Mouse (Mus musculus): Measurements from ENCODE around the gene Sppl2a. TPM values are rescaled to one million over a fixed set of nuclear protein-coding genes. Genes with fewer than 3 reads are reported as not detected.

The Sppl2a gene
- 60.0 TPM for polyA plus RNA-seq (2017; shearing (Covaris generic))

GRCm38 (mm10) chr2:126932897-126933641 is at the start of gene Sppl2a:
Gene Sppl2a, minus strand, starts transcription at chr2:126933235.

GRCm38 (mm10) chr2:126875871-126876796 is 56.9 kb downstream of the Sppl2a start, which contains the start of gene Trpm7:
Gene Trpm7, minus strand, starts transcription at chr2:126876230.

Other genes with a start within 250 kb of the Sppl2a start
- gene Usp8, start 225.9 kb downstream of the Sppl2a start, polyA plus RNA-seq (2017; shearing (Covaris generic)), result 49.9 TPM
- 2.2 TPM for gene Usp50, start 149.8 kb downstream of the Sppl2a start, polyA plus RNA-seq (2017; shearing (Covaris generic))
- gene Trpm7, start 57.0 kb downstream of the Sppl2a start, polyA plus RNA-seq (2017; shearing (Covaris generic)), result 71.5 TPM
- 18.0 TPM for gene Ap4e1, start 75.5 kb upstream of the Sppl2a start, polyA plus RNA-seq (2017; shearing (Covaris generic))
- 68.6 TPM for gene Blvra, start 137.4 kb upstream of the Sppl2a start, polyA plus RNA-seq (2017; shearing (Covaris generic))
- 5.5 TPM for gene Ncaph, start 200.7 kb upstream of the Sppl2a start, polyA plus RNA-seq (2017; shearing (Covaris generic))
- 5.3 TPM for gene Itpripl1, start 210.2 kb upstream of the Sppl2a start, polyA plus RNA-seq (2017; shearing (Covaris generic))